Mouse (Mus musculus) spleen, postnatal 10 days (tissue): ENCODE measurements around the gene Ifit1.
A peak's percentile ranks its signal among the peaks of the same experiment; 100 is the strongest.
"Not testable (repeated sequence)": the region's sequence is repeated elsewhere in the genome, so short reads cannot be mapped to it uniquely, and the experiment has no call there.

Experiments used
- DNase-seq, 2 experiments: peaks; one replicate each; pipeline ENCODE4 v3.0.0; 2021 to 2022; ENCODE audit warnings: low spot score in 2 of 2

Gene Ifit1

DNA sequence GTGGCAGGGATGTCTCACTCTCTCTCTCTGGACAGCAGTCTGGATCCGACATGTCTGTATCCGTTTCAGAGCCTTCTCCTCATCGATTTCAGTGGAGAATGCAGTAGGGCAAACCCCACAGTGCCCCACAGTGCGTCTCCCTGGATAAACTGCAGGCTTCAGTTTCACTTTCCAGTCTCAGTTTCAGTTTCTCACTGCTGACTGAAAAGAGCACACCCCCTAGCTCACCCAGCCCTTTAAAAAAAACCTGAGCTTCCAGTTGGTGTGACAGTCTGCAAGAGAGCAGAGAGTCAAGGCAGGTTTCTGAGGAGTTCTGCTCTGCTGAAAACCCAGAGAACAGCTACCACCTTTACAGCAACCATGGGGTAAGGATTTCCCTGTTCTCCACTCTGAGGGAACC lies at the start of gene Ifit1, which contains the start of gene Ifit1bl2:
Gene Ifit1 (plus strand): TSS at position 249 of the 400 bp plus-strand sequence.
Gene Ifit1bl2 (minus strand): TSS at position 121 of the 400 bp plus-strand sequence.
- no peak for DNase-seq

DNA sequence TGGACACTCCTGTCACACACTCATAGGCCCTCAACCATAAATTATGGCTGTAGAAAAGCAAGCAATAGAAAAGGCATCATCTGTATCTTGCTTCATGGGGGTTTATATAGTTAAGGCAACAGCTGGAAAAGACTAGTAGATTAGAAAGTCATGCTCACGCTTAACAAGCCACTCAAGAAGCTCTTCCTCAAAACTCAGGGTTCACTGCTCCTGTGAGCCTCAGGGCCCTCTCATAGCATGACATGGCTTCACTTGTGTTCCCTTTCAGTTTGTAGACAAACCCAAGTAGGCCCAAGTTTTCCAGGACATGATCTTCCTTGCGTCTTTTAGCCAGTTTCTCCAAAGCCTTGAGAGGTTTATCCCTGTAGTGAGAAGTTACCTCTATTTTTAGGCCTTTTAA lies 47.2 kb upstream of the Ifit1 start:
- no peak for DNase-seq

DNA sequence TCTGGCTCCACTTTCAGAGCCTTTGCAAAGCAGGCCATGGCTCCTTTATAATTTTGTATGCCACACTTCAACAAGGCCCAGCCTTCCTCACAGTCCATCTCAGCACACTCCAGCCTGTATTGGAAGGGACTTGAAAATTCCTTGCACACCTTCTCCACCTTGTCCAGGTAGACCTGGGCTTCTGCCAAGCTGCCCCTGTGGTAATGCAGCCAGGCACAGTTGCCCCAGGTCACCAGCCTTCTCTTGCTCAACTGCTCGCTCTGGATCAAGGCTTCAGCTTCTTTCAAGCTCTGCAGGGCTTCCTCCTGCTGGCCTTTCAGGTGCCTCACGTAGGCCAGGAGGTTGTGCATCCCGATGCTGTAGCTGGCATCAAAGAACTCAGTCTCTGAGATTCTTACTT lies 46.1 kb upstream of the Ifit1 start:
- not testable (repeated sequence) for DNase-seq

DNA sequence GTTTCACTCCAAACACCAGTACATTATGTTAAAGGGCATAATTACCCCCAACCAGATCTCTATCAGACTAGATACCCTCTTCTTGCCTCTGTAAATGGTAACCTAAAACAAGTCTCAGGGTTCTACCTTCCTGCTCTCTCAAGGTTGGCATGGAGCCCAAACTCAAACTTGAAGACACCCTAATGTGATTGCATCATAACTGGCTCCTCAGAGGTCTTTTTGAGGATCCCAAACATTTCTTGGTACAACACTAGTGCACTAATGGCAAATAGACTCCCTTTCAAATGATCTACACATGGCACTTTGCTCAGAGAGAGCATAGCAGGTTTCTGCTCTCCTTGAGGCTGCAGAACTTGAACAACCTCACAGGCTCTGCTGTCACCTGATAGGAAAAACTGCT lies 43.9 kb upstream of the Ifit1 start:
- DNase-seq, result no peak

DNA sequence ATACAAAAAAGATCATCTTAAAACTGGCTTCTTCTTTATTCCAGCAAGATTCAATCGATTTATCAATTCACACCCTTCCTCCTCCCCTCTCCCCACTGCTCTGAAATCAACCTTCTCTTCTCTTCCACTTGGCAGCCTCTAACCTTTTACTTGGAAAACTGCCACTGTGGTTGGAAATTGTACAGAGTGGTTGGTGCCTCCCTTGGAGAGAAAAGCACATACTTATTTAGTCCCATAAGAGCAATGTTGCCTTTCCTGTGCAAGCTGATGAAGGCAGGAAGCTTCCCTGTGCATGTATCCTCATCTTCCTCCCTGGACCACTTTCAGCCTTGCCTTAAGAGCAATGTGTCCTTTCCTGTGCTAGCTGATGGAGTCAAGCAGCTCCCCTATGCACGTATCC lies 42.3 kb upstream of the Ifit1 start:
- DNase-seq, result no peak

DNA sequence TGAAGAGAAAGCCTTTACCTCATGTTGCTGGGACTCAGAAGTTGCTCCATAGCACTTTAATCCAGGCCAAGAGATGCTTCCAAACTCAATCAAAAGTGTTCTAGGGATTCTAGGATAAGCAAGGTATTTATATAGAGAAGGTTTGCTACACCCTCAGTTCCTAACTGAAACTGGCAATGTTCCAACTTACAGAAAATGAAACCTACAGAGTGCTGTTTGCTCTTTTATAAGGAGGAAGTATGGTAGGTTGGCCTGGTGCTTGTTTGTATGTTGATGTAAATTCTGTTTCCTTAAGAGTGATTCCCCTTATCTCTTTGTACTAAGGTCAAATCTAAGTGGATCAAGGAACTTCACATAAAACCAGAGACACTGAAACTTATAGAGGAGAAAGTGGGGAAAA lies 41.4 kb upstream of the Ifit1 start:
- not testable (repeated sequence) for DNase-seq

DNA sequence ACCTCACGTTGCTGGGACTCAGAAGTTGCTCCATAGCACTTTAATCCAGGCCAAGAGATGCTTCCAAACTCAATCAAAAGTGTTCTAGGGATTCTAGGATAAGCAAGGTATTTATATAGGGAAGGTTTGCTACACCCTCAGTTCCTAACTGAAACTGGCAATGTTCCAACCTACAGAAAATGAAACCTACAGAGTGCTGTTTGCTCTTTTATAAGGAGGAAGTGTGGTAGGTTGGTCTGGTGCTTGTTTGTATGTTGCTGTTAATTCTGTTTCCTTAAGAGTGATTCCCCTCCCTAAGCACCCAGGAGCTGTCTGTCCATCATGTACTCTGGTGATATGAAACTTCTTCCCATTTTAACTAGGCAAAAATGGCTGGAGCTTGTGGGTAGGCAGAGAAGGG lies 38.8 kb upstream of the Ifit1 start, which contains the start of gene Ifit1bl1:
Gene Ifit1bl1 (minus strand): TSS at position 69 of the 400 bp plus-strand sequence.
- not testable (repeated sequence) for DNase-seq

DNA sequence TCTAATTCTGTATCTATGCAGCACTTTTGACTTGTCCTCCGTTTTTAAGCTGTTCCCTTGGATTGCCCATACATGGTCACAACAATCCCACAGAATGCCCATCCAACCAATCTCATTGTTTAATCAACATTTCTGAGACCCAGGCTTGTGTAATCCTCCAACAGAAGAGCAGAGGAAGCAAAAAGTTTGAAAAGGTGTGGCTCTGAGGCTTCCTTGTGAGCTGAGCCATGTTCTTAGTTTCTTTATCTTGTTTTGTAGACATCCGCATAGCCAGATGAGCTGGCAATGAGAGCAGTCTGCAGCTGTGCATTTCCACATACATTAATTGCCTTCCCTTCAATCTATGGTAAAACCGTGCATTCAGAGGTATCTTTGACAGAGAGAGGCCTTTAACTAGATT lies 35.2 kb upstream of the Ifit1 start:
- DNase-seq, result no peak

DNA sequence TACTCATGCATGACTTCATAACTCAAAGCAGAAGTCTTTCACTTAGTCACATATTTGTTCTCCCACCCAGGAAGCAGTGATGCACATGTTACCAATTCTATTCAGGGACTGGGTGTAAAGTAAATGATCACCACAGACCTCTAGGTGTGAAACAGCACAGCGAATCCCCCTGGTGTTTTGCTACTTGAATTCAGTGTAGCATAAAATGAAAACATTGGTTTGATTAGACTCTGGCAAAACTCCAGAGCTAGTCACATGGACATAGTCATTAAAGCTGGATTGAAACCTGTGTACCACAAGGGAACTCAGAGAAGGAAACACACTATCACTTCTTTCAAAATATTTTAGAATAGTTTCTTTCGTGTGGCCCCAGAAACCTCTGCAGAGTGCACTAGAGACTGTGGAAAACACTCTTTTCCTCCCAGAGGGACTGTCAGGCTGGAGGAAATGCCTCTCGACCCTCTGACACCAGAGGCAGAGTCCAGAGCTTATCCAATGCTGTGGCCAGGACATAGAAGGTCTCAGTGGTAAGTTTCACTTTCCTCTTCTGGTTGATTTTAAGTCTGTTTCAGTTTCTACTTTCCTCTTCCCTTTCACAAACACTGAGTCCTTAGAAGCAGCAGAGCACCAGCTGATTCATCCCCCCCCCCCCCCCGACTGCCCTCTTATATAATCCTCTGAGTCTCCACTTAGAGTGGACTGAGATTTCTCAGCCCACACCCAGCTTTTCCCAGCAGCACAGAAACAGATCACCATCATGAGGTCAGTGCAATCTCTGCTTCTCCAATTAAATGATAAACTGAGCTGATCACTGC lies 33.2 kb upstream of the Ifit1 start, which contains the start of gene Ifit3b:
Gene Ifit3b (plus strand): TSS at position 734 of the 815 bp plus-strand sequence.
- not testable (repeated sequence) for DNase-seq

DNA sequence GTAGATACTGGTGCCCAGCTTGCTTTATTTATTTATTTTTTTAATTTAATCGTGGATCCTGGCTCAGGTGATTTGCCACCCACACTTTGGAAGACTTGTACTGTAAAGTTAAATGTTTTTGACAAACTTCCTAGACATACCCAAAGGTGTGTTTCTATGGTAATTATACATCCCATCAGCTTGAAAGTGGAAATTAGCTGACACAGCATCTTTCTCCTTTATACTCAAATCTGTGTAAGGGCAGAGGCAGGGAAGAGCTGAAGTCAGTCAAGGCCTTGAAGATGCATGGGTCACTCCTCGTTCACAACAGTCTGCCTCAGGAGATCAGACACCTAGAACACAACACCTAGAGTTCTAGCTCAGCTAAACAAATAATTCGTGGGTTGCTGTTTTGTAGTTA lies 30.6 kb upstream of the Ifit1 start:
- not testable (repeated sequence) for DNase-seq

DNA sequence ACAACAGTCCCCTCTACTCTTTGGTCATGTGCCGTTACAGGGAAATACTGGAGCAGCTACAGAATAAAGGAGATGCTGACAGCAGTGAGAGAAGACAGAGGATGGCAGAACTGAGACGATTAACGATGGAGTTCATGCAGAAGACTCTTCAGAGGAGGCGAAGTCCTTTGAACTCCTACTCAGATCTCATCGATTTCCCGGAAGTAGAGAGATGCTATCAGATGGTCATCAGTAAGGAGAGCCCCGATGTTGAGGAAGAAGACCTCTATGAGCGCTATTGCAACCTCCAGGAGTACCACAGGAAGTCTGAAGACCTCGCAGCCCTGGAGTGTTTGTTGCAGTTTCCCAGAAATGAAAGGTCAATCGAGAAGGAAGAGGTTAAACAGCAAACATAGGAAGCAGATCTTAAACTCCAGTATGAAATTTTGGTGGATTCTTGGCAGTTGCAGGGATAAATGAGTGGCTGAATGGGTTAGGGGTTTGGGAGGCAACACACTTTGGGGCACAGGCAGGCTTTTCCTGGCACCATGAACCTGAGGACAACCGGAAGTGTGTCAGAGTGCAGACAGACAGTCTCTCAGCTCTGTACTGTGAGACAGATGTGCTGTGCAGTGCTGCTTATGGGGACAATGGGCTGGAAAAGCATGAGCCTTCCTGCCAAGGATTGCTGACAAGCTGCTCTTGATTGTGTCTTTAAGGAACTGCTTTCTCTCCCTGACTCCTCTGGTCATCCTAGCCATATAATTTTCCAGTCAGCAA lies 28.2 kb upstream of the Ifit1 start:
- not testable (repeated sequence) for DNase-seq

DNA sequence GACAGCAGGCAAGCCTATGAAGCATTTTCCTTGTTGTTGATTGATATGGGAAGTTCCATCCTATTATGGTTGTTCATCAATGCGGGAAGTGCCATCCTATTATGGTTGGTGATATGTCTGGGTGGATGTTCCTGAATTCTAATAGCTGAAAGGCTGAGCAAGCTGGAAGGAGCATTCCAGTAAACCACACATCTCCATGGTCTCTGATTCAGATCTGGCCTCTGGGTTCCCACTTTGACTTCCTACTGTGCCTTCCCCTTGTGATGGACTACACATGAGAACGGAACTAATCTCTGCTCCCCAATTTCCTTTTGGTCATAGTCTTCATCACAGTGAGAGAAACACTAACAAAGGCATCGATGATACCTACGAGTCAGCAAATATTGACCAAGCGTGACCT lies 19.8 kb upstream of the Ifit1 start:
- DNase-seq, result no peak

DNA sequence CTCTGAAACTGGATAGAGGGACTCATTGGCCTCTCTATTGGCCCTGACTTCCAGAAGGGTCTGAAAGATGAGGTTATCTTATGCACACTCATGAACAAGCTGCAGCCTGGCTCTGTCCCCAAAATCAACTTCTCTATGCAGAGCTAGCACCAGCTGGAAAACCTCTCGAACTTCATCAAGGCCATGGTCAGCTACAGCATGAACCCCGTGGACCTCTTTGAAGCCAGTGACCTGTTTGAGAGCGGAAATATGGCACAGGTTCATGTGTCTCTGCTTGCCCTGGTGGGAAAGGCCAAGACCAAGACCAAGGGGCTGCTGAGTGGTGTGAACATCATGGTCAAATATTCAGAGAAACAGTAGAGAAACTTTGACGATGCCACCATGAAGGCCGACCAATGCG lies 16.9 kb upstream of the Ifit1 start:
- no peak for DNase-seq

DNA sequence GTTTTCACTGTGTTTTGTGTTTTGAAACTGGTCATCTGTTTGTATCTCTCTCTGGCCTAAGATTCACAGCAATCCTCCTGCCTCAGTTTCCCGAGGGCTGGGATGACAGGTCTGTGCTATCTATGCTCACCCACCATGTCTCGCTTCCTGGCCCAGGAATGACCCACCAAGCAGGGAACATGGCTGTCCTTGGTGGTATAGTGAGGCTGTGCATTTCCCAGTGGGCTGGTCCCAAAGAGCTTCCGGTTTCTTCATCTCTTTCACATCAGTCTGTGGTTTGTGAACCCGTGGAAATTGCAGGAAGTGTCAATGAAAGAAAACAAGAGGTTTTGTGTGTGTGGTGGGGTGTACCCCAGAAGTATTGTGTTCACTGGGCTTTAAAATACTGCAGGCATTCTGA lies 16.0 kb upstream of the Ifit1 start:
- DNase-seq, result no peak

DNA sequence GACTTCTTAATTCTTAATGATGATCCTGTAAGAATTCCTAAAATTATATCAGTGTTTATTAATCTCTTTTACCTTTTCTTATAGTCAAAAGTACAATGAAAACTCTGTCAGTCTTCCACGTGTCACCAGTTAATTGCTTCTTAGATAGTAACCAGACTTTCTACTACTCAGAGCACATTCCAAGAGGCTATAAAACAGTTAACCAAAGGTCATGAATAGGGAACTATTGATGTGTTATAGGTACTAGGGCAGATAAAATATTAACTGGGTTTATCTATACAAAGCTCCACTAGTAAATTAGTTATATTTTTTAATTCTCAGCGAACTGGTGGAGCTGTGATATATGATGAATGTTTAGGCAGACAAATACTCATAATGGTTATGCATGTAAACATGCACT lies 13.2 kb upstream of the Ifit1 start:
- no peak for DNase-seq

DNA sequence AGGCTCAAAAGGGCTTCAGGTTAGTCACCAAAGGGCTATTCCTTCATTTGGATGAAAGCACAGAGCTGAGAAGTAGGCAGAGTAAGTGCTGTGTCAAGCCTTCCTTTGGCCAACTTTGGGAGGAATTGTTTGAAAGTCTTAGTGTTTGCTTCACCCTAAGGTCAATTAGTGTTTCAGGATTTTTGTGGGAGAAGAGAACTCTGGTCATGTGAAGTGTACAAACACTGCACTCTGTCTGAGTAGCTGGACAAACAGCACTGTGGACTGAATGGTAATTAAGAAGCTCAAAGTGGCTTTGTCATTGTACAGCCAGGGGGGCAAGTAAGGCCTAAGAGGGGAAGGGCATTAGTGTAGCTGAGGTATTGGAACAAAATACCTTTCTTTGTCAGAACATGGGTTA lies 9.2 kb upstream of the Ifit1 start:
- no peak for DNase-seq

DNA sequence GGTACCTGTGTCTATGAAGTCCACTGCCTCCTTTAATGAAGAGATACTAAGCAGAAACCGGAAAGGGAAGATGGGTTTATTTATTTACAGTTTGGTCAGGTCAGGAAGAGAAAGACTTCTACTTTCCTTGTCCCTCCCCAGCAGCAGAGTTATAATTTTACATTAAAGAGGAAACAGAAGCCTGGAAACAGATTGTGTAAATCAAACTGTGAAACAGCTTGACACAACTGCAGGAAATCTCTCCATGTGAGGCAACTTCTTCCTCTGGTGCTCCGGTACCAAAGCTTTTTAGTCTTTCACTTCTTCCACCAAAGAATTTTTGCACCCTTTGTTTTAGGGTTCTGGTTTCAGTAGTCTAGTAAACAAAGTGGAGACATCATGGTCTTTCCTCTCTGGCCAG lies 7.2 kb upstream of the Ifit1 start:
- DNase-seq, result no peak

DNA sequence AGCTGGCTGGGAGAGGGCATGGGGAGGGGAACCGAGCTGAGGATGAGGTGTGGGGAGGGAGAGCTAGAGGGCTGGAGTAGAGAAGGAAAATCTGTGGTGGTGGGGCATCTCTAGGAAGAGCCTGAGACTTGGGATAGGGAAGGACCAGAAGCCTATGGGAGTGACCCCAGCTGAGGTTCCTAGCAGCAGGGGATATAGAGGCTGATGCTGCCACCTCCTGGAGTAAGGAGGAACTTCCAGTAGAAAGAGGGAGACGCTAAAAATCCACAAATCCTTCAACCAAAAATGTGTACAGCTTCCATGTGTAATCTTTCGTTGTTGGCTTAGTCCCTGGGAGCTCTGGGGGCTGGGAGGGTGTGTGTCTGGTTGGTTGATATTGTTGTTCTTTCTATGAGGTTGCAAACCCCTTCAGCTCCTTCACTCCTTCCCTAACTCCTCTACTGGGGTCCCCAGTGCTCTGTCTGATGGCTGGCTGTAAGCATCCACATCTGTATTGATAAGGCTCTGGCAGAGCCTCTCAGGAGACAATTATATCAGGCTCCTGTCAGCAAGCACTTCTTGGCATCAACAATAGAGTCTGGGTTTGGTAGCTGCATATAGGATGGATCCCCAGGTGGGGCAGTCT lies 3.6 kb upstream of the Ifit1 start:
- DNase-seq, result peak; percentile 47 to 71

DNA sequence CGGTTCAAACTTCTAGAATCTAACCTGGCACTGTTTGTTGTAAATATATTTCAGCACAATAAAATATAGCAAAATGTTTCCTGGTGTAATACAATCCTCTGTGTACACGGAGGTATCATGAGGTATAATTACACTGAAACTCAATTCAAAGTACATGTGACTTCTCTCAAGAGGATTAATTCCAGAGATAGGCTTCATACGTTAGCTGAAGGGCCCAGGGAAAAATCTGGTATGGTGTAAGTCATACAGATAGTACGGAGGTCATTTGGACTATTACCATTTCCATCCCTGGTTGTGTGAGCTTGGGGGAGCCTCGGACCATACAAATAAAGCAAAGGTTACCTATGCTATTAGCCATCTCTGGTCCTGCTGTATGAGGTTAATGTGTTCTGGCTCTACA lies 1.9 kb downstream of the Ifit1 start:
- no peak for DNase-seq

DNA sequence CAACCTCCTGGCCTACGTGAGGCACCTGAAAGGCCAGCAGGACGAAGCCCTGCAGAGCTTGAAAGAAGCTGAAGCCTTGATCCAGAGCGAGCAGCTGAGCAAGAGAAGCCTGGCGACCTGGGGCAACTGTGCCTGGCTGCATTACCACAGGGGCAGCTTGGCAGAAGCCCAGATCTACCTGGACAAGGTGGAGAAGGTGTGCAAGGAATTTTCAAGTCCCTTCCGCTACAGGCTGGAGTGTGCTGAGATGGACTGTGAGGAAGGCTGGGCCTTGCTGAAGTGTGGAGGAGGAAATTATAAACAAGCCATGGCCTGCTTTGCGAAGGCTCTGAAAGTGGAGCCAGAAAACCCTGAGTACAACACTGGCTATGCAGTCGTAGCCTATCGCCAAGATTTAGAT lies 7.0 kb downstream of the Ifit1 start:
- not testable (repeated sequence) for DNase-seq

DNA sequence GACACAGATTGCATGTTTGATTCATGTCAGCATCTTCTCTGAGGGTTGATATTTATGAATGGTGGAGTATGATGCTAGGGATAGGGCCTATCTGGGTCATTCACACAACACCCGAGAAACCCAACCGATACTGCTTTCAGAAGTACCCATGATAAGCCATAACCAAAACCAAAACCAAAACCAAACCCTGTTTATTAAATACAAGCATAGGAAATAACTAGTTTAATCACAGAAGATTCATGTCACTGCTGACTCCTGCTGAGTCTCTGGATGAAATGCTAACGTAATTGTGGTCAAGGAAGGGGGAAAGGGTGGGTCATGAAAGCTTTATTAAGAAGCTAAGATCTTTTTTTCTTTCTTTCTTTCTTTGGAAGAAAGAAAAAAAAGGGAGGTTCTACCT lies 9.6 kb downstream of the Ifit1 start:
- DNase-seq, result no peak

DNA sequence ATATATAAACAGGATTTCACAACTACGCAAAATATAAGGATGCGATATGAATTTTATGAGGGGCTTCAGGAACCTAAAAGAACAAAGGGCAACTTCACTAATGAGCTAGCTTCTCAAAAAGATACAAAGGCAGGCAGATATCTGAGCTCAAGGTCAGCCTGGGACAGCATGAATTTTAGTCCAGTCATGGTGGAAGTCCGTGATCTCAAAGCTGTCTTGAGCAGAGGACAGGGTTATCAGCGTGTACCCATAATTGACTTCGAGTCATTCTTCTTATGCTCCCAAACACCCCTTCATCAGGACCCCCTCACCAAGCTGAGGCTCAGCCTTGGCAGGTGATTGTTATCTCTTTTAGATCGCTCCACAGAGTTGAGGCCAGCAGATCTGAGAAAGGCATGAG lies 10.3 kb downstream of the Ifit1 start:
- DNase-seq, result no peak
